Mouse (Mus musculus) heart, embryonic 11.5 days (tissue): ENCODE measurements at regions not wholly inside any gene's neighbourhood (a gene's known extent, or its start where the extent isn't known, plus 50 kb on each side); places are given as distances from the start of the nearest gene placed in this dataset.

Experiments used
- ATAC-seq: fragments of 200-750 bp; cut with Nextera tagmentation; replicated peaks from 2 replicates; pipeline ENCODE4 v1.8.0; 2017; ENCODE audit warnings: moderate library complexity; ENCODE audit not compliant: insufficient number of reproducible peaks, low FRiP score, low TSS enrichment
- H3K27ac ChIP-seq: fragments of 300-500 bp; sonication (generic); 2 replicates; pipeline ENCODE4 v1.5.1; 2014; ENCODE audit warnings: mild to moderate bottlenecking, low read depth, low read length
- H3K27me3 ChIP-seq: fragments of 300-500 bp; sonication (generic); 2 replicates; pipeline ENCODE4 v1.6.1; 2014; ENCODE audit warnings: mild to moderate bottlenecking, low read length, mixed read lengths; ENCODE audit not compliant: control insufficient read depth, insufficient read depth
- H3K36me3 ChIP-seq: fragments of 300-500 bp; sonication (generic); 2 replicates; pipeline ENCODE4 v1.6.1; 2014; ENCODE audit warnings: mild to moderate bottlenecking, low read length, moderate library complexity, mixed read lengths; ENCODE audit not compliant: control insufficient read depth, insufficient read depth
- H3K4me1 ChIP-seq: fragments of 300-500 bp; sonication (generic); 2 replicates; pipeline ENCODE4 v1.6.1; 2014; ENCODE audit warnings: low read length; ENCODE audit not compliant: control insufficient read depth, insufficient read depth
- H3K4me2 ChIP-seq: fragments of 300-500 bp; sonication (generic); 2 replicates; pipeline ENCODE4 v1.6.1; 2014; ENCODE audit warnings: mild to moderate bottlenecking, moderate library complexity
- H3K4me3 ChIP-seq: fragments of 300-500 bp; sonication (generic); 2 replicates; pipeline ENCODE4 v1.5.1; 2014; ENCODE audit warnings: low read depth, low read length
- H3K9ac ChIP-seq: fragments of 300-500 bp; sonication (generic); 2 replicates; pipeline ENCODE4 v1.6.1; 2014; ENCODE audit warnings: mild to moderate bottlenecking, low read depth, low read length, moderate library complexity
- H3K9me3 ChIP-seq: fragments of 300-500 bp; sonication (generic); replicated peaks from 2 replicates; pipeline ENCODE4 v1.6.1; 2016; ENCODE audit warnings: low read length; ENCODE audit not compliant: control insufficient read depth
- WGBS: fragments of 180-500 bp; shearing (Covaris S2); extraction: QIAGEN DNeasy Blood & Tissue Kit; methylation state at CpG from one replicate; pipeline ENCODE4 v1.1.7; 2014; ENCODE audit not compliant: insufficient replicate concordance; 5-methylcytosine and 5-hydroxymethylcytosine counted together

DNA sequence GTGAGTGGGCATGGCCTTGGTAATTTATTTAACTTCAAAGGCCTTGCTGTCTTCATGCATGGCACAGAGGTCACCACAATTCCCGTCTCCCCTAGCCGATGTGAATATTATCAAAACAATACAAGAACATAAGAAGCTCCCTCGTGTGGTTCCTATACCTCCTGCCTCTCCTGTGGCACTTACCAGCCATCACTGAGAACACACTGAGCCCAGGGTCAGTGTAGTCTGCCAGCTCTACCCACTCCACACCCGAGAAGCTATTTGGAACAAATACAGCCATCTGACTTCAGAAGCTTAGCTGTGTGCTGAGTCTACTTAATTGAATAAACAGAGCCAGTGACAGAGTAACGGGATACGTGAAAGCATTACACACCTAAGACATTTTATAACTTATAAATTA is 605.7 kb upstream of the Arpp21 start:
- Histone ChIP-seq H3K4me1 (no peaks in the 10 kb centered on the region), H3K9me3 (no peaks in the 10 kb centered on the region), H3K27me3 (no peaks in the 10 kb centered on the region), H3K9ac (no peak overlapping the region), H3K27ac (no peak overlapping the region), H3K4me2 (no peak overlapping the region), H3K36me3 (no peaks in the 10 kb centered on the region), H3K4me3 (no peak overlapping the region)
- no peak for ATAC-seq
- WGBS = 67% methylated on average over 6 of the region's 6 CpGs

DNA sequence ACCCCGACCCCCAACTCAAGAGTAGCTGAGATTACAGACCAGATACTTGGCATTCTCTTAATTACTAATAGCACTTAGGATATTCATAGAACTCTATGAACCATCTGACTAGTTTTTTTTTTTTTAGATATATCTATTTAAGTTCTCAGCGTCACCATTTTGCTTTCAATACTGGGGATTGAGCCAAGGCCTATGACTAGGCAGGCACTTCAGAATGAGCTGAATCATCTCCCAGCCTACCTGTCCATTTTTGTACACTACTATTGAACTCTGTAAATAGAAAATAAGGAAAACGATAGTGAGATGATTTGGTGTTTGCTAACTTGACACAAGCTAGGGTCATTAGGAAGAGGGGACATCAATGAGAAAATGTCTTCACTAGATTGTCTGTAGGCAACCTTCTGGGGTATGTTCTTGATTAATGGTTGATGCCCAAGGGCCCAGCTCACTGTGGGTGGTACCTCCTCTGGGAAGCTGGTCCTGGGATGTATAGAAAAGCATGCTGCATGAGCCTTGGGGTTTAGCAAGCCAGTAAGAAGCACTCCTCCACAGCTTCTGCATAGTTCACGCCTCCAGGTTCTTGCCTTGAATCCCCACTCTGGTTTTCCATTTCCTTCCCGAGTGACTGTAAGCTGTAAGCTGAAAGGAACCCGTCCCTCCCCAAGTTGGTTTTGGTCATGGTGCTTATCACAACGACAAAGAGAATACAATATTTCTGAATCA is 603.5 kb upstream of the Arpp21 start:
- H3K27ac ChIP-seq = no peak overlapping the region
- no peaks in the 10 kb centered on the region for H3K9me3 ChIP-seq
- no peaks in the 10 kb centered on the region for H3K36me3 ChIP-seq
- 74% methylated on average over 7 of the region's 7 CpGs for WGBS
- H3K27me3 ChIP-seq = no peaks in the 10 kb centered on the region
- ATAC-seq = no peak
- no peak overlapping the region for H3K4me2 ChIP-seq
- no peak overlapping the region for H3K4me3 ChIP-seq
- H3K9ac ChIP-seq = no peak overlapping the region
- no peaks in the 10 kb centered on the region for H3K4me1 ChIP-seq

DNA sequence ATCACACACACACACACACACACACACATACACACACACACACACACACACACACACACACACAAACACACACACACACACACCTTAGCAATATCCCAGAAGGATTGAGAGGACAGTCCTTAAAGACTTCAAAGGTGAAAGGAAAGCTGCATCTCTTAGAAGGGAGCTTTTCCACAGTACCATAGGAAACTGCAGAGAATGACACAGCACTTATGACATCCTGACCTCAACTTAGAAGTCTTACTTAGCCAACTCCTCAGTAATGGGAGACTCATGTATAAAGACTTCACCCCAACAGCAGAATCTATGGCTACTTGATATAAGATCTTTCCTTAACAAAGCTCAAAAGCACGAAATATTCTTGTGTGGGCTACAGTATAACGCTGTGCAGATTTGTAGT is 601.8 kb upstream of the Arpp21 start:
- 92% methylated on average over 2 of the region's 2 CpGs for WGBS

DNA sequence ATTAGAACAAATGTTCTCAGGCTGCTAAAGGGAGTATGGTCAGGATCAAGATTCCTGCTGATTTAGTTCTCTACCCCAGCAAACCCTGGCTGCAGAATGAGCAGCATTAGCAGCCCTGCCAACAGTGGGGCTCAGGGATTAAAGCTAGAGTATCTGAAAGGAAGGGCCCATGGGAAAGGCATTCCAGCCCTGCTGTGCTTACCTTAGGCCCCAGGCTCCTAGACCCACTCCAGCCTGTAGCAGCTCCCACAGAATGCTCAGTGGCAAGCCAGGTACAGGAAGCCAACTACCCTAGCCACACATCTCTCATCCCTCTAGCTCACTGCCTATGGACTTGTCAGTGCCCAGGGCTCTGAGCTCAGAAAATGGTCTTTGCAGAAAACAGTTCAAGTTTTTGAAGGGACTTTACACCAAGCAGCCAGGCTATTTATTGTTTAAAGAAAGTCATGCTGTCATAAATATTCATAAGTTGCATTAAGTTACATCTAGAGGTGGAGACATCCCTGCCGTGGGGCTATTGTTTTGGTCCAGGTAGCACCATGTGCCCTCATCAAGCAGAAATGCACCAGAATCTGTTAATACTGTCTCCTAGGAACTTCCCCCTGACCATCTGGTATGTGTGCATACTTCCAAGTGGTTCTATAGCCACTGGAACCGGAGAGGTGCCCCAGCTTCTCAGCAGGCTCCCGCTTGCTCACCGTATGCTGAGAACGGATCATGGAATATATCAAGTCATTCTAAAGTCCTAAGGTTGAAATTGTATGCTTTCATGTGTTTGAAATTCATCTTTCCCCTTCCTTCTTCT is 598.9 kb upstream of the Arpp21 start:
- H3K4me2 ChIP-seq = no peak overlapping the region
- H3K4me3 ChIP-seq = no peak overlapping the region
- no peaks in the 10 kb centered on the region for H3K36me3 ChIP-seq
- no peak overlapping the region for H3K27ac ChIP-seq
- no peak for ATAC-seq
- H3K9ac ChIP-seq = no peak overlapping the region
- H3K4me1 ChIP-seq = no peaks in the 10 kb centered on the region; the same call in 1 of the 2 replicates
- WGBS = 84% methylated on average over 5 of the region's 5 CpGs
- no peaks in the 10 kb centered on the region for H3K27me3 ChIP-seq
- no peaks in the 10 kb centered on the region for H3K9me3 ChIP-seq

More for the DNA sequence above, 601.8 kb upstream of the Arpp21 start:
- Histone ChIP-seq H3K4me1 (no peaks in the 10 kb centered on the region; the same call in 1 of the 2 replicates), H3K9me3 (no peaks in the 10 kb centered on the region), H3K4me3 (no peak overlapping the region), H3K27me3 (no peaks in the 10 kb centered on the region), H3K36me3 (no peaks in the 10 kb centered on the region), H3K9ac (no peak overlapping the region), H3K4me2 (no peak overlapping the region), H3K27ac (no peak overlapping the region)
- ATAC-seq = no peak

DNA sequence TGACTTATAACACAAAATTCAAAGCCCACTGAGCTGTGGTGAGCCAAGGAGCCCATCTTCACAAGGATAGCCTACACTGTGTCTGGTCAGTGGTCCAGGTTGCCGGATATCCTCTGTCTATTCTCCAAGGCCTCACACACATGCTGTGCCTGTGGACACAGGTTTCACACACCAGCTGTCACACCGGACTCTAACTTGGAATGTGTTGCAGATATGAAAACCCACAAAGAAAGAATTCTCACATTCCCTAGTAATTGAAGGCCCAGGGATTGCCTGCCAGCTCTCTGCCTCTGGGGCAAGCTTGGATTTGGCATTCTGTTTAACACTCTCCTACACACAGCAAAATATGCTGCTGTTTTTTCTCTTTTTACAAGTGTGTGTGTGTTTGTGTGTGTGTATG is 595.4 kb upstream of the Arpp21 start:
- Histone ChIP-seq H3K27ac (no peak overlapping the region), H3K27me3 (no peaks in the 10 kb centered on the region), H3K9me3 (no peaks in the 10 kb centered on the region), H3K4me2 (no peak overlapping the region), H3K9ac (no peak overlapping the region), H3K36me3 (no peaks in the 10 kb centered on the region), H3K4me1 (peaks cover 3% of the 10 kb centered on the region; the same call in 1 of the 2 replicates), H3K4me3 (no peak overlapping the region)
- 63% methylated on average over 2 of the region's 2 CpGs for WGBS
- ATAC-seq = peak; percentile 31; the same call in 1 of the 2 replicates

DNA sequence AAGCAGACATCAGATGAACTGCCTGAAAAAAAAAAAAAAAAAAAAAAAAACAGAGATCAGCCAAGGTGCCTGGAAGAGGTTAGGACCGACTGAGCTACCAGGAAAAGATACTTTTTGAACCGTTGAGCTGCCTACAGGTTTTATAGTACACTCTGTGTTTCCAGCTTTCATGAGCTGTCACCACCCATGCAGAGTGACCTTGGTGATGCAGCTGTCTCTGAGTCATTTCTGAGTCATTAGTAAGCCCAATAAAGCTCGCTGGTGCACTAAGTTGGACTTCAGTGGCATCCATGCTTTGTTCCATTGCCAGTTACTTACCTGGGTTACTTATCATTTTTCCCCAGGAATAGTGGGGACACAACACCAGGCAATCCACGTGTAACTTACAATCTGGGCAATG is 592.9 kb upstream of the Arpp21 start:
- Histone ChIP-seq H3K27me3 (no peaks in the 10 kb centered on the region), H3K4me1 (0 out of 2 replicates have a peak, but pooled peaks cover 3% of the 10 kb centered on the region), H3K36me3 (no peaks in the 10 kb centered on the region), H3K4me2 (no peak overlapping the region), H3K4me3 (no peak overlapping the region), H3K27ac (no peak overlapping the region), H3K9me3 (no peaks in the 10 kb centered on the region), H3K9ac (no peak overlapping the region)
- no peak for ATAC-seq
- 67% methylated on average over 4 of the region's 4 CpGs for WGBS

DNA sequence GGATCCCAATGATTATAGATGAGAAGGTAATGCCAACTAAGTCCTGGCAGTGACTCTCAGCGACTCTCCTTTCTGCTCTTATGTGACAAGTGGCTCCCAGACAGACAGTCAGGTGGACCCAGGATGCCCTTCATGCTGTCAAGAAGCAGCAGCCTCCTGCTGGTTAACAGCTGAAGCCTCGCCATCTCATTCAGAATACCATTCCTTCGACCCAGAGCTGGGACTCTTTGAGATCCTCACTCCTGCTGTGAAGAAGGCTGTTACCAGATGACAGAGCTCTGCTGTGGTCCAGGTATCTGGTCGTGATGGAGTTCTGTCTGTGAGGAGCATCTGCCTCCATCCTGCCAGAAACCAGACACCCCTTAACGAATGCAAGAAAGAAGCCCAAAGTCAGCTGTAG is 590.9 kb upstream of the Arpp21 start:
- no peak overlapping the region for H3K4me2 ChIP-seq
- H3K9me3 ChIP-seq = no peaks in the 10 kb centered on the region
- no peaks in the 10 kb centered on the region for H3K36me3 ChIP-seq
- 0 out of 2 replicates have a peak, but pooled peaks cover 3% of the 10 kb centered on the region for H3K4me1 ChIP-seq
- no peak overlapping the region for H3K9ac ChIP-seq
- no peaks in the 10 kb centered on the region for H3K27me3 ChIP-seq
- H3K27ac ChIP-seq = no peak overlapping the region
- no peak for ATAC-seq
- H3K4me3 ChIP-seq = no peak overlapping the region
- WGBS = 23% methylated on average over 5 of the region's 5 CpGs

DNA sequence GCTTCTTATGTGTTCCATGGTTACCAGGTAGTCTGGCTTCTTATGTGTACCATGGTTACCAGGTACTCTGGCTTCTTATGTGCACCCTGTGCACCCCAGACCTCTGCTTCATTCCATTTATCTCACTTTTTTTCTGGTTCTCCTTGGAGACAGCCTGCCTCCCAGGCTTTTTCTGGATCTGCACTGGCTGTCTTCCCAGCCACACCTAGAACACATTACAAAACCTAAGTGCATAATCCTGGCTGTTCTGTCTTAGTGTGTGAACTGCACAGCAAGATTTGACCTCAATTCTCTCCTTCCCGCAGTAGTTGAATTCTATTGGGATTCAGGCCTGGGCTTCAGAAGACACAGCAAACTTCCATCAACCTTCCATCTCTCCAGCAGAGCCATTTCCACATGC is 586.2 kb upstream of the Arpp21 start:
- Histone ChIP-seq H3K36me3 (no peaks in the 10 kb centered on the region), H3K9me3 (no peaks in the 10 kb centered on the region), H3K27me3 (no peaks in the 10 kb centered on the region), H3K4me3 (no peak overlapping the region), H3K9ac (no peak overlapping the region), H3K4me1 (0 out of 2 replicates have a peak, but pooled peaks cover 3% of the 10 kb centered on the region), H3K4me2 (no peak overlapping the region), H3K27ac (no peak overlapping the region)
- no peak for ATAC-seq
- WGBS = 79% methylated on average over 1 of the region's 1 CpGs
